Mouse (Mus musculus): ENCODE measurements around the gene Lca5l.

Lca5l gene

DNA sequence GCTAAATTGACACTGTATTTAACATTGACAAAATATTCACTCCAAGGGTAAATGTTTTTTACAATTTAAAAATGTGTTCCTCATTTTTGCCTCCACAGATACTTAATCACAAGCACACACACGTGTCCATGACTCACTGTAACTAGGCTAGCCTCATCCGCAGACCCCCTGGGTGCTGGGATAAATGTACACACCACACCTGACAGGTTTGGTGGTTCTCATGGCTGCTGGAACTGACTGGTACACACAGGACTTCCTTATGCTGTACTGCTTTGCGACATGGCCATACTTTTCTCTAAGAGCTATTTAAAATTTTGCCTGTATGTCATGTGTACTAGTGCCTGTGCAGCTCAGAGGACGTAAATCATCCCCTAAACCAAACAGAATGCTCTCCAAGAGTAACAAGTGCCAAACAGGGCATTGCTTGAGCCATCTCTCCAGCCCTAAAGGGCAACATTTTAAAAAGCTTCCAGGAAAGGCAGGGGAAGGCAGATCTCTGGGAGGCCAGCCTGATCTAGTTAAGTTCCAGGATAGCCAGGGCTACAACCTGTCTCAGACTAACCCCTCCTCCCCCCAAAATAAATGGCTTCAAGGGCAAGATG lies 71.9 kb downstream of the Lca5l start:
- DNase-seq (ENCODE audit: low spot score): no peak

DNA sequence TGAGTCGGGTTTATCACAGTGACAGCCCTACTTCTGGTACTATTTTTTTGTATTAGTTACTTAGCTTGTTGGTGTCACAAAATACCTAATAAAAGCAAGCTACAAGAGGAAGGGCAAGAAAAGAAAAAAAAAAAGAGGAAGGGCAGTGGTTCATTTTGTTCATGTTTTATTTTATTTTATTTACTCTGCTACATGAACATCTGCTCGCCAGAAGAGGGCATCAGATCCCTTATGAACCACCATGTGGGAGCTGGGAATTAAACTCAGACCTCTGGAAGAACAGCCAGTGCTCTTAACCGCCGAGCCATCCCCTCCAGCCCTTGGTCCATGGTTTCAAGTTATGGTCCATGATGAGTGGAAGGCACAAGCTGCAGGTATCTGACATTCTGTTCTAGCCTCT lies 77.3 kb downstream of the Lca5l start:
- DNase-seq (ENCODE audit: low spot score): no peak

DNA sequence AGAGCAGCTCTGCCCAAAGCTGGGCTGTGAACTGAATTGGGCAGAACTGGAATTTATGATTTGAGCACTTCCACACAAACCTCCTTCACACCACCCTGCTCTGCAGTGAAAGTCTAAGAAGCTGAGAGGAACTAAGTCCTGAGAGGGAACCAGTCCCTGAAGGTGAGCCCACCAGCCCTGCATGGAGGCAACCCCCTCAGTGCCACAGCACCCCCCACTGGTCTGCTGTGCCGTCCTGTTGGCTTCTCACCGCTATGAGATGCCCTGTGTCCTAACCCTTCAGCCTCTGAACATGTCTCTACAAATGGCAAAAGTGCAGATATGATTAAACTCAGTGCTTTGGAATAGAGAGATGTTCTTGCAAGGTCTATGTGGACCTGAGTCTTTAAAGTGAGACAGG lies 79.3 kb downstream of the Lca5l start:
- DNase-seq (ENCODE audit: low spot score): no peak

DNA sequence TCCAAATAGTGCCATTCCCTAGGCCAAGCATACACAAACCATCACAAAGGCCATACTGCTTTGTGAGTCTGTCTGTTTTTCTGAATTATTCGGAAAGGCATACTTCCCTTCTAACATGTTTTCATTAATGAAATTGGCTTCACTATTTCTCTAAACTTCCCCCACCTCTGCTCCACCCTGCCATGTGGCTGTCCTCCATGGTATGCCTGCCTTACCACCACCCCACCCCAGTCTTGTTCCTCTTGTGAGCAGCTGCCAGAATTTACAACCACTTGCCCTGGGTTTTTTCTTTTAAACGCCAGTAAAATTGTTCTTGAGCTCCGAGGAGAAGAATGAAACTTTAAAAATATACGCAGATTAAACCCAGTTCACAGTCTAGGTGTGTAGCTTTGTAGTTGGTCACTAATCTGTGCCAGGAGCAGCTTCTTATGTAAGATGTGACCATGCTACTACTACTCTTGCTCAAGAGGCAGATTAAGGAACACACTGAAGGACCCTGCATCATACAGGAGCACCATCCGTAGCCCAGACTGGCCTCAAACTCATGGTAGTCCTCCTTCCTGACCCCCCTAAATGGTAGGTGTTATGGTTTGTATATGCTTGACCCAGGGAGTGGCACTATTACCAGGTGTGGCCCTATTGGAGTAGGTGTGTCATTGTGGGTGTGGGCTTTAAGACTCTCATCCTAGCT lies 81.3 kb downstream of the Lca5l start:
- no peak for DNase-seq (ENCODE audit: low spot score)

- DNase-seq (ENCODE audit: low spot score): no peak
These were observed 82.4 kb downstream of the Lca5l start for GRCm38 (mm10) chr16:96109673-96110072.
